Mouse (Mus musculus) G1E (cell line): Measurements from ENCODE around the gene Trat1. TPM values are rescaled to one million over a fixed set of nuclear protein-coding genes. Genes with fewer than 3 reads are reported as not detected.

Experiments used
- ATAC-seq: 2 replicates; pipeline ENCODE4 v1.8.0; 2016; ENCODE audit warnings: mild to moderate bottlenecking; ENCODE audit not compliant: insufficient number of reproducible peaks, poor library complexity, low FRiP score, severe bottlenecking; ENCODE audit errors: extremely low read depth
- DNase-seq: peaks from one replicate; pipeline ENCODE4 v3.0.0; 2012; ENCODE audit warnings: low spot score
- H3K27me3 ChIP-seq: 2 replicates; pipeline ENCODE4 v1.6.1; 2012; ENCODE audit warnings: mild to moderate bottlenecking, low read length, inconsistent platforms; ENCODE audit not compliant: insufficient read depth
- H3K36me3 ChIP-seq: replicated peaks from 2 replicates; pipeline ENCODE3; 2012; ENCODE audit warnings: mild to moderate bottlenecking, inconsistent platforms
- H3K4me1 ChIP-seq: 2 replicates; pipeline ENCODE4 v1.6.1; 2012; ENCODE audit warnings: low read depth, low read length, inconsistent platforms, mixed read lengths; ENCODE audit not compliant: insufficient read depth
- H3K4me3 ChIP-seq: 2 replicates; pipeline ENCODE4 v1.5.1; 2012; ENCODE audit warnings: low read depth, mild to moderate bottlenecking, inconsistent platforms, low read length, moderate library complexity, mixed read lengths
- H3K9me3 ChIP-seq: replicated peaks from 2 replicates; pipeline ENCODE4 v1.6.1; 2012; ENCODE audit warnings: inconsistent platforms
- CTCF ChIP-seq: IDR thresholded peaks from 2 replicates; pipeline ENCODE4 v1.5.1; 2012; ENCODE audit warnings: low read depth, low read length, inconsistent platforms, mixed read lengths
- GATA1 ChIP-seq: IDR thresholded peaks from 2 replicates; pipeline ENCODE4 v1.6.1; 2012; ENCODE audit warnings: borderline replicate concordance, low read length, inconsistent platforms, mixed read lengths
- GATA2 ChIP-seq: IDR thresholded peaks from 2 replicates; pipeline ENCODE4 v1.6.1; 2012; ENCODE audit warnings: low read depth, low read length, inconsistent platforms, borderline replicate concordance
- POLR2AphosphoS5 ChIP-seq: IDR thresholded peaks from 2 replicates; pipeline ENCODE4 v1.6.1; 2012; ENCODE audit warnings: low read depth, low read length, inconsistent platforms; ENCODE audit not compliant: insufficient replicate concordance
- TAL1 ChIP-seq: conservative IDR thresholded peaks from 2 replicates; pipeline ENCODE4 v1.6.1; 2012; ENCODE audit warnings: low read depth, low read length, inconsistent platforms, mixed read lengths
- polyA plus RNA-seq: library from polyadenylated mRNA; stranded (reverse); fragments of >175 nt; gene quantifications from 2 replicates; pipeline ENCODE4 v1.2.3, GENCODE M21; 2012
- total RNA-seq, 2 experiments: library from RNA; stranded (forward) in 1 of 2; stranded (reverse) in 1 of 2; fragments of 200-1000 nt in 1 of 2; fragments of >200 nt in 1 of 2; fragmentation: Nextera tagmentation in 1 of 2; gene quantifications; 2 replicates each; pipeline ENCODE4 v1.2.3; 2014 to 2017

Gene Trat1
- total and polyA plus RNA-seq, 3 experiments: 0.16 TPM; not detected in 2

DNA sequence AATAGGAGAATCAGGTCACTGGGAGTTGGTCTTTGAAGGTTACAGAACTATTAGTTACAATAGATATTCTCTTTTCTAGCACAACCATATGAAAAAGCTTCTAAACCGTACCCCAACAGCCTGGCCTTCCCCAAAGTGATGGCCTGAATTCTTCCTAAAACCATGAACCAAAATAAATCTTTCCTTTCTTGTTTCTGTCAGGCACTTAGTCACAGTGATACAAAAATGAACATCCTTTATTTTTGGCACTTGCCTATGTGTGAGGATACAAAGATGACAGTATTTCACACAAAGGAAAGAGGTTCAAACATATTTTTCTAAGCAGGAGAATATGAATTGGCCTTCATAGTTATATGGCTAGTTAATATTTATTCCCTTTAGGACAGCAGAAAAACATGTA is 33.6 kb upstream of the Trat1 start:
- no peak overlapping the region for H3K4me3 ChIP-seq
- no peak for DNase-seq
- H3K36me3 ChIP-seq: no peaks in the 10 kb centered on the region
- H3K9me3 ChIP-seq: no peaks in the 10 kb centered on the region
- TF ChIP-seq GATA2 (no peak), CTCF (no peak), POLR2AphosphoS5 (no peak), GATA1 (no peak), TAL1 (no peak)
- H3K4me1 ChIP-seq: peaks cover 12% of the 10 kb centered on the region
- ATAC-seq: no peak
- H3K27me3 ChIP-seq: peaks cover 3% of the 10 kb centered on the region; the same call in 1 of the 2 replicates

DNA sequence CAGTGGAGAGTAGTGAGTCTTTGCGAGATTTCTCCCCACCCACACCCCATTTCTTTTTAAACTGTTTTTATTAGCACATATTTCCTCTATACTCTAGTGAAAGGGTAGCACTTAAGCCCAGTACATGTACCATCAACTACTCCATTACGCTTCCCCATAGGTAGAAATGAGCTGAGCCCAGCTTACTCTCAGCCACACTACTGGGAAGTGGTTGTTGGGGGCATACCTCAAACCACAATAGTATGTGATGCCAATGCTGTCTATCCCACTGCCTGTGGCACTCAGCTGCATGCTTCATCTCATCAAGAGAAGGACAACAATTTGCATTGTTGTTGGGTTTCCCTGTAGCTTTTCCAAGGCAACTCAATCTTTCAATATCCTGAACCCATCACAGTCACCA is 29.1 kb upstream of the Trat1 start:
- no peak for ATAC-seq
- DNase-seq: no peak
- Histone ChIP-seq H3K36me3 (no peaks in the 10 kb centered on the region), H3K4me3 (no peak overlapping the region), H3K9me3 (no peaks in the 10 kb centered on the region), H3K27me3 (peaks cover 3% of the 10 kb centered on the region; the same call in 1 of the 2 replicates), H3K4me1 (no peaks in the 10 kb centered on the region)
- TF ChIP-seq POLR2AphosphoS5 (no peak), CTCF (no peak), GATA1 (no peak), GATA2 (no peak), TAL1 (no peak)

DNA sequence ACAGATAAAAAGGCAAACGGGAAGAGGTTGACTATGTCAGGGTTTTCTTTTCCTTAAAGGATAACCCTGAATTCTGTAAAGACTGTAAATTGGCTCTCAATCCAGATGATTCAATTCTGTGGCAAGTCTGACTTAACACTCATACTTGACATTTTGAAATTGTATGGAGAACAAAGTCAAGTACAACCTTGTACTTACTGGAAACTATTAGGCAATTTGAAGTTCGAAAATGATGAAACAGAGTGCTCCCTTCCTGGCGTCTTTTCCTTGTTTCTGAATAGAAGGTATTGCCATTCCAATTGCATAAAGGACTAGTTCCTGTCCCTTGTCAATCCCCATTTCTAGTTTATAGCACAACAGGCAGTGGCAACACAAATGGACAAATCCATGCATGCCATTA is 27.6 kb upstream of the Trat1 start:
- DNase-seq: no peak
- Histone ChIP-seq H3K9me3 (no peaks in the 10 kb centered on the region), H3K4me1 (peaks cover 2% of the 10 kb centered on the region; the same call in 1 of the 2 replicates), H3K36me3 (no peaks in the 10 kb centered on the region), H3K4me3 (no peak overlapping the region), H3K27me3 (peaks cover 3% of the 10 kb centered on the region; the same call in 1 of the 2 replicates)
- ATAC-seq: no peak
- no peak for TF ChIP-seq GATA1
- no peak for TF ChIP-seq CTCF
- TF ChIP-seq TAL1: no peak
- no peak for TF ChIP-seq POLR2AphosphoS5
- TF ChIP-seq GATA2: no peak

DNA sequence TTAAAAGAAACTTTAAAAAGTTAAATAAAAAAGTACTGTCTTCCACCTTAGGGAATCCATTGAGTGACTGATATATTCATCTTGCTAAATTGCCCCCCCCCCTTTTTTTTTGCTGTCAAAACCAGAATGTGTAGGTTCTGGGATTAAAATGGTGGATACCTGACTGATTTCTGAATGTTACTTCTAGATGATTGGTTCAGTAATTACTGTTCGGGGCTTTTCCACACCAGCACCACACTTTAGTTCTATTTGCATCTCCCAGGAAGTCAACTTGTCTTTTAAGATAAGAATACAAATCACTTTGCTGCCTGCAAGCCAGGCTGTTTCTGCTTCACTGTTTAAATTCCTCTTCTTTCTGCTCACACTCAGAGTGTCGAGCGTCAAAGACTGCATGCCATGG is 26.5 kb upstream of the Trat1 start:
- H3K36me3 ChIP-seq: no peaks in the 10 kb centered on the region
- H3K27me3 ChIP-seq: peaks cover 3% of the 10 kb centered on the region; the same call in 1 of the 2 replicates
- DNase-seq (no peak), ATAC-seq (no peak)
- no peak for TF ChIP-seq POLR2AphosphoS5
- no peak for TF ChIP-seq GATA1
- no peak for TF ChIP-seq GATA2
- no peak for TF ChIP-seq CTCF
- TF ChIP-seq TAL1: no peak
- H3K4me1 ChIP-seq: peaks cover 4% of the 10 kb centered on the region; the same call in 1 of the 2 replicates
- no peak overlapping the region for H3K4me3 ChIP-seq
- no peaks in the 10 kb centered on the region for H3K9me3 ChIP-seq

DNA sequence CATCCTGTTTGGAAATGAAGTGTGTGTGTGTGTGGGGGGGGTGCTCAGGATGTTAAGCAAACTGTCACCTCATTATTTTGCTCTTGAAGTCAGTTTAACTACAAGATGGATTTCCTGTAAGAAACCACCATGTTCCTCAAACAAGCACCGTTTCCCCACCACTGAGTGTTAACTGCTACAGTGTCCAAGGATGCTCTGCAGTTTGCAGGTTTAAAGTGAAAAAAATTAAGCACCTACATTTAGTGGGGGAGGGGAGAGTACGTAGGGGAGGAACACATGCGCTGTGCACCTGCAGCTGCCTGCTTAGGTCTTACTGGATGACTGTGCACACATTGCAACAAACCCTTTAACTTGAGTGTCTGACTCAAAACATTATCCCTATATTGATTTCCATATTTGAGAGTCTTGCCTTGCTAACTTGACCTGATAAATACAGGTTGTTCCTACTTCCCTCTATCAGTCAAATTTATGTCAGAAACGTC is 16.9 kb upstream of the Trat1 start:
- H3K27me3 ChIP-seq: peaks cover 5% of the 10 kb centered on the region; the same call in 1 of the 2 replicates
- H3K36me3 ChIP-seq: no peaks in the 10 kb centered on the region
- no peaks in the 10 kb centered on the region for H3K9me3 ChIP-seq
- H3K4me1 ChIP-seq: no peaks in the 10 kb centered on the region; the same call in 1 of the 2 replicates
- TF ChIP-seq GATA2: no peak
- no peak for TF ChIP-seq GATA1
- TF ChIP-seq CTCF: no peak
- no peak for TF ChIP-seq TAL1
- TF ChIP-seq POLR2AphosphoS5: no peak
- no peak overlapping the region for H3K4me3 ChIP-seq
- ATAC-seq (no peak), DNase-seq (no peak)

DNA sequence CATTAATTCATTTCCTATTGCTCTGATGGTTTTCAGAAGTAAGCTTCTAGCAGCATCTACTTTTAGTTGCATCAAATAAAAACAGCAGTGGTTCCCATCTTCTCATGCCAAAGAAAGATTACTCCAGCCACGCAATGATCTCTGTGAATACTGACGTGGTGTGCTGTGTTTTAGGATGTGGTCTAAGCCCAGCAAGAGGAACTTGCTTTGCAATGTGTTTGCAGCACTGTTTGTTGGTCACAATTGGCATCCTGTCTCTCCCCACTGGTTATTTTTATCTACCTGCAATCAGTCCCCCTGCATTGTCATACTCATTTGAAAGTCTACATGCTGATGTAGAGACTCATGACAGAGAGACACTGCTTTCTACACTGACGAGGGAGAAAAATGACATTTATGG is 14.4 kb upstream of the Trat1 start:
- Histone ChIP-seq H3K4me3 (no peak overlapping the region), H3K4me1 (no peaks in the 10 kb centered on the region; the same call in 1 of the 2 replicates), H3K27me3 (peaks cover 5% of the 10 kb centered on the region; the same call in 1 of the 2 replicates), H3K9me3 (no peaks in the 10 kb centered on the region), H3K36me3 (no peaks in the 10 kb centered on the region)
- TF ChIP-seq GATA2 (no peak), TAL1 (no peak), POLR2AphosphoS5 (no peak), CTCF (no peak), GATA1 (no peak)
- no peak for ATAC-seq
- DNase-seq: no peak

DNA sequence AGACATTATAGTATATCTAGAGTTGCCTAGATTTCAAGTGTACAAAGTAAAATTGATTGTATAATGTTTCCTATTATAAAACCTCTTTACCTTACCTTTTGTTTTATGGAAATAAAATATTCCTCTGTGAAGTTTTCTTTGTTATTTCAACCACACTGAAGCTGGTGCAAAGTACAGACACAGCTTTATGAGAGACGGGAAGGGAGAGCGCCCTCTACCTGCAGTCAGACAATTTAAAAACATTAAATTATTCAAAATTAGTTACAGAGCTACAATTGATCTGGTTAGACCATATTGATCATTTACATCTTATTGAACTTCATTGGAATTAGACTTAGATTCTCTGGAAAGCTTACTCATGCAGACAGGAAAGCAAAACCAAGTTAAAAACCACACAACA is 5.4 kb upstream of the Trat1 start:
- Histone ChIP-seq H3K9me3 (no peaks in the 10 kb centered on the region), H3K27me3 (no peaks in the 10 kb centered on the region; the same call in 1 of the 2 replicates), H3K36me3 (no peaks in the 10 kb centered on the region), H3K4me1 (no peaks in the 10 kb centered on the region), H3K4me3 (no peak overlapping the region)
- DNase-seq (no peak), ATAC-seq (no peak)
- no peak for TF ChIP-seq CTCF
- TF ChIP-seq GATA2: no peak
- no peak for TF ChIP-seq POLR2AphosphoS5
- no peak for TF ChIP-seq TAL1
